ENCODE assay signal across 8 mouse cellular contexts in the genomic region with DNA sequence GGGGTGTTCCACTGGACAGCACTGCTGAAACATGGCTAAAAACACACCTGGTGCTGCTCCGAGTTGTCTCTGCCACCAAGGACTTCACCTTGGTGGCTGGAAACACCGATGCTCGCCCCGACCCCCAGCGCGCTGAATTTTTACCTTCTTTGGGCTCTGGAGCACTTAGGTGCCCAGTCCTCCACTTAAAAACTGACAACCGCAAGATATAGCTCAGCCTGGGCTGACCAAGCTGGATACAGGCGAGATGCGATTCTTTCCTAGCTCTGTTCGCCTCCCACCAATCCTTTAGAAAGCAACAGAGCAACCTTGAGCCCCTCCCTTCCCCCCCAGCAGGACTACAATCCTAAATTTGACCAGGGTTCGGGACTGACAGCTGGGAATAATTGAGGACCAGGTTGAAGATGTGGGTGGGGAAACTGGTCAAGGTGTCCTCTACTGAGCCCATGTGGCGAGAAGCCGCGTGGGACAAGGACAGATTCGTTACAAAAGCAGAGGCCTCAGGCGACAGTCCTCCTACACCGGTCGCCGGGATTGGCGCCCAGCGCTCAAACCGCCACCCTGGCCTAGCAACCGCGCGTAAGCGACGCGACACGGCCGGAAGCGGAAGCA. TPM values are rescaled to one million over a fixed set of nuclear protein-coding genes. Genes with fewer than 3 reads are reported as not detected.
DNase-seq lines count a peak whose midpoint lies in the region; ATAC-seq and TF ChIP-seq lines count a peak whose summit lies in the region.

No protein-coding gene starts in this region.

- peaks cover 18% of the 10 kb centered on the region; the same call in 1 of the 2 replicates for H3K36me3 ChIP-seq in heart, embryonic 10.5 days
- H3K36me3 ChIP-seq in spleen, adult 2 months (ENCODE audit: control insufficient read depth, insufficient read depth, low read length), result peaks cover 4% of the 10 kb centered on the region
- H3K36me3 ChIP-seq in forebrain, embryonic 10.5 days (replicated peaks), result peaks cover 23% of the 10 kb centered on the region
- H3K36me3 ChIP-seq in limb, embryonic 11.5 days (ENCODE audit: control insufficient read depth, insufficient read depth, low read length), result no peaks in the 10 kb centered on the region
- no peaks in the 10 kb centered on the region for H3K36me3 ChIP-seq in neural tube, embryonic 14.5 days (ENCODE audit: control insufficient read depth, insufficient read depth, low read length)

- intact Hi-C loops in heart, postnatal 36 days (cut with DNase I), result loop anchor here (5.0 kb wide), 3 partner anchors 124 to 649 kb away; partner anchors contain the start of genes Arhgap6 and Hccs

- H3K4me3 ChIP-seq in heart, embryonic 10.5 days, result peak overlapping the region; percentile 65
- H3K4me3 ChIP-seq in spleen, adult 2 months (ENCODE audit: extremely low read depth, insufficient read depth, insufficient read length), result peak overlapping the region; percentile 90
- H3K4me3 ChIP-seq in forebrain, embryonic 10.5 days, result peak overlapping the region; percentile 60
- H3K4me3 ChIP-seq in limb, embryonic 11.5 days (ENCODE audit: low read depth, low read length), result peak overlapping the region; percentile 48
- H3K4me3 ChIP-seq in neural tube, embryonic 14.5 days (ENCODE audit: low read depth, low read length), result peak overlapping the region; percentile 48

- peak overlapping the region; percentile 72 for H3K4me2 ChIP-seq in limb, embryonic 11.5 days (ENCODE audit: low read depth, severe bottlenecking)
- peak overlapping the region; percentile 69 for H3K4me2 ChIP-seq in neural tube, embryonic 14.5 days (ENCODE audit: low read depth, low read length)

- no peak for DNase-seq in heart, embryonic 10.5 days (ENCODE audit: low spot score)
- DNase-seq in heart, postnatal 36 days, result no peak
- DNase-seq in spleen, adult 2 months (ENCODE audit: low read depth in 1 of 2, low spot score in 2 of 2), result no peak
- DNase-seq in spleen, adult 12 weeks (ENCODE audit: low spot score), result no peak
- no peak for DNase-seq in forebrain, embryonic 10.5 days (ENCODE audit: extremely low spot score, low spot score)
- no peak for DNase-seq in limb, embryonic 11.5 days (ENCODE audit: low spot score)
- DNase-seq in ovary, postnatal 36 days (ENCODE audit: low spot score), result no peak

- peak; percentile 50 for ATAC-seq in limb, embryonic 11.5 days (ENCODE audit: insufficient number of reproducible peaks, low FRiP score, low TSS enrichment, low read depth)
- ATAC-seq in neural tube, embryonic 14.5 days (ENCODE audit: low read depth), result peak; percentile 10; the same call in 1 of the 2 replicates

- no peaks in the 10 kb centered on the region for H3K4me1 ChIP-seq in heart, embryonic 10.5 days
- no peaks in the 10 kb centered on the region; the same call in 1 of the 2 replicates for H3K4me1 ChIP-seq in spleen, adult 2 months (ENCODE audit: control insufficient read depth, insufficient read depth, insufficient read length)
- no peaks in the 10 kb centered on the region for H3K4me1 ChIP-seq in forebrain, embryonic 10.5 days
- no peaks in the 10 kb centered on the region for H3K4me1 ChIP-seq in limb, embryonic 11.5 days (ENCODE audit: control insufficient read depth, insufficient read depth, low read length)
- H3K4me1 ChIP-seq in neural tube, embryonic 14.5 days (ENCODE audit: control insufficient read depth, insufficient read depth, low read length), result no peaks in the 10 kb centered on the region

- WGBS in heart, embryonic 10.5 days, result 19% methylated on average over 31 of the region's 31 CpGs
- 41% methylated on average over 31 of the region's 31 CpGs for WGBS in spleen, adult 2 months
- 14% methylated on average over 31 of the region's 31 CpGs for WGBS in forebrain, embryonic 10.5 days
- WGBS in limb, embryonic 11.5 days, result 28% methylated on average over 31 of the region's 31 CpGs
- WGBS in neural tube, embryonic 14.5 days, result 14% methylated on average over 31 of the region's 31 CpGs

- TF ChIP-seq POLR2A in spleen, adult 2 months (IDR thresholded peaks at IDR 0.05; ENCODE audit: low read depth, low read length), result no peak

- no peaks in the 10 kb centered on the region for H3K9me3 ChIP-seq in heart, embryonic 10.5 days
- H3K9me3 ChIP-seq in forebrain, embryonic 10.5 days, result no peaks in the 10 kb centered on the region
- H3K9me3 ChIP-seq in limb, embryonic 11.5 days (ENCODE audit: control insufficient read depth, low read length), result no peaks in the 10 kb centered on the region
- no peaks in the 10 kb centered on the region for H3K9me3 ChIP-seq in neural tube, embryonic 14.5 days (ENCODE audit: control insufficient read depth, low read length)

- peaks cover 11% of the 10 kb centered on the region; the same call in 1 of the 2 replicates for H3K27me3 ChIP-seq in heart, embryonic 10.5 days (ENCODE audit: insufficient read depth, poor library complexity, severe bottlenecking)
- H3K27me3 ChIP-seq in spleen, adult 2 months (ENCODE audit: control insufficient read depth, insufficient read depth, low read length), result no peaks in the 10 kb centered on the region
- H3K27me3 ChIP-seq in forebrain, embryonic 10.5 days (ENCODE audit: poor library complexity, severe bottlenecking), result peaks cover 67% of the 10 kb centered on the region
- H3K27me3 ChIP-seq in limb, embryonic 11.5 days (ENCODE audit: control insufficient read depth, insufficient read depth, low read length), result peaks cover 6% of the 10 kb centered on the region; the same call in 1 of the 2 replicates
- H3K27me3 ChIP-seq in neural tube, embryonic 14.5 days (ENCODE audit: control insufficient read depth, insufficient read depth, low read length), result no peaks in the 10 kb centered on the region

- H3K9ac ChIP-seq in limb, embryonic 11.5 days (ENCODE audit: low read length), result peak overlapping the region; percentile 58
- peak overlapping the region; percentile 65 for H3K9ac ChIP-seq in neural tube, embryonic 14.5 days (replicated peaks; ENCODE audit: low read depth, low read length)

- no peak for TF ChIP-seq CTCF in spleen, adult 2 months (IDR thresholded peaks at IDR 0.05; ENCODE audit: extremely low read depth, insufficient read depth, insufficient read length, insufficient replicate concordance)

- peak overlapping the region; percentile 91 for H3K27ac ChIP-seq in heart, embryonic 10.5 days
- peak overlapping the region; percentile 99 for H3K27ac ChIP-seq in spleen, adult 2 months (ENCODE audit: insufficient read depth, low read length)
- peak overlapping the region; percentile 90 for H3K27ac ChIP-seq in forebrain, embryonic 10.5 days
- no peak overlapping the region for H3K27ac ChIP-seq in limb, embryonic 11.5 days (replicated peaks; ENCODE audit: low read depth, low read length)
- H3K27ac ChIP-seq in neural tube, embryonic 14.5 days (ENCODE audit: low read depth, low read length), result peak overlapping the region; percentile 85

RNA-seq across cellular contexts. Expression of gene Msl3, which starts 0.7 kb away (rescaled TPM):
- 31.3 and 32.4 TPM in 2 replicates for polyA plus RNA-seq in heart, embryonic 10.5 days (2016; fragmentation: Nextera tagmentation; extraction: Ambion mirVana)
- total RNA-seq in heart, postnatal 36 days (2021), result 10 to 100 TPM; 49.9 to 51.5 TPM
- polyA plus RNA-seq in spleen, adult 2 months (2012; rRNA removed), result 7.8 and 8.9 TPM in 2 replicates
- 30.7 and 32.5 TPM in 2 replicates for polyA plus RNA-seq in forebrain, embryonic 10.5 days (2016; fragmentation: Nextera tagmentation; extraction: Ambion mirVana)
- 36.5 and 39.2 TPM in 2 replicates for polyA plus RNA-seq in limb, embryonic 11.5 days (2014; fragmentation: Nextera tagmentation; extraction: Ambion mirVana)
- 19.1 and 23.3 TPM in 2 replicates for polyA plus RNA-seq in neural tube, embryonic 14.5 days (2014; fragmentation: Nextera tagmentation; extraction: Ambion mirVana)
